Mouse (Mus musculus): ENCODE data around the gene Prm1.
"Not testable (repeated sequence)": the region's sequence is repeated elsewhere in the genome, so short reads cannot be mapped to it uniquely, and the experiment has no call there.

Prm1 gene

DNA sequence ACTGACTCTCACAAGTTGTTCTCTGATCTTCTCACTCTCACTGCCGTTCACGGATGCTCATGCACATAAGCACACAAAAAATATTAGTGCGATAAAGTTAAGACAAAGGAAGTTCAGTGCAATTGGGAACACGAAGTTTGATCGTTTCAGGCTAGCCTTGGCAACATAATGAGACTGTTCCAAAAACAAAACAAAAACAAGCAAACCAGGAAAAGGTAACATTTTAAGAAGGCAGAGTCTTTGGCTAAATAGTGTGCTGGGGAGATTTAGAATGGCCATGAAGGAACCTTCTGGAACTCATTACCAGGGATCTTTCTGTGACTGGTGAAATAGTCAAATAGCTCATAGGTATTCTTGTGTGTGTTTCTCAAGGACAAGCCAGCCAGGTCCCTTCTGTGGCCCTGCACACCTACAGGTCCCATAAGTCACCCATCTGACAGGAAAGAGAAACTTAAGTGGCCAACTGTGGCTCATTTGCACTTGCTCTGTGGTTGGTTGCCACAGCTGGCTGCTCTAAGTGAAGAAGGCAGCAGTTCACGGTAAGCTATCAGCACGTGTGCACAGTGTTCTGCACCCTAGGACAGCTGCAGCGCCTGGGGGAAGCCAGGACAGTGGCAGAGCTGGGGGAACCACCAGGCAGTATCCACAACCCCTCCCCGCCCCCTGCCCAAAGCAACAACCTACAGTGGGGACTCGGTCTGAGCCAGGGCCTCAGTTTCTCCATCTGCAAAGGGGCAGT lies at the start of gene Prm1:
TSS of gene Prm1 (minus strand) at position 51 of the 739 bp plus-strand sequence.
- DNase-seq (ENCODE audit: low read depth, low spot score) = no peak

DNA sequence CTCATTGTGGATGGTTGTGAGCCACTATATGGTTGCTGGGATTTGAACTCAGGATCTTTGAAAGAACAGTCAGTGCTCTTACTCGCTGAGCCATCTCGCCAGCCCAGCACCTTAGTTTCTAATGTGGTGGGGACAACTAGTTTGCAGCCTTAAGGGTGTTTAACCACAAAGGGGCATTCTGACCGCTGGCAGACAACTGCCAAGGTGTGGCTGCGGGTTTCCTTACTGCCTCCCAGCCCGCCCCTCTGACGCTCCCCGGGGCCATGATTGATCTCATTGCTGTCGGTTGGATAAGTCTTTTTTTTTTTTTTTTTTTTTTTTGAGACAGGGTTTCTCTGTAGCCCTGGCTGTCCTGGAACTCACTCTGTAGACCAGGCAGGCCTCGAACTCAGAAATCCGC lies 46.6 kb upstream of the Prm1 start:
- not testable (repeated sequence) for DNase-seq (ENCODE audit: low read depth, low spot score)

DNA sequence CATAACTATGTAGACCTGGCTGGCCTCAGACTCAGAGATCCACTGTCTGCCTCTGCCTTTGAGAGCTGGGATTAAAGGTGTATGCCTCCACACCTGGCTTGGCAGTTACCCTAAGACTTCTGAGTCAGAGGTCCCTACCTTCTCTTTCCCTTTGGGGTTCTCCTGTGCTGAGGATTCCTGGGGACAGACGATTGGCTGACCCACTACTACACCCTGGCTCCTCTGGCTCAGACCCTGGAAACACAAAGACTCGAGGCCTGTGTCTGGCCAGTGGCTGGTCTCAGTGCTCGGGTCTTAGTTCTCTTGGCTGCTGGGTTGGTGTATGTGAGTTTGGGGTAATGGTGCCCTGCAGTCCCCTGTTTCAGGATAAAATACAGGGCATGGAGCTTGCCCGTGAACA lies 45.3 kb upstream of the Prm1 start:
- DNase-seq (ENCODE audit: low read depth, low spot score) = no peak

DNA sequence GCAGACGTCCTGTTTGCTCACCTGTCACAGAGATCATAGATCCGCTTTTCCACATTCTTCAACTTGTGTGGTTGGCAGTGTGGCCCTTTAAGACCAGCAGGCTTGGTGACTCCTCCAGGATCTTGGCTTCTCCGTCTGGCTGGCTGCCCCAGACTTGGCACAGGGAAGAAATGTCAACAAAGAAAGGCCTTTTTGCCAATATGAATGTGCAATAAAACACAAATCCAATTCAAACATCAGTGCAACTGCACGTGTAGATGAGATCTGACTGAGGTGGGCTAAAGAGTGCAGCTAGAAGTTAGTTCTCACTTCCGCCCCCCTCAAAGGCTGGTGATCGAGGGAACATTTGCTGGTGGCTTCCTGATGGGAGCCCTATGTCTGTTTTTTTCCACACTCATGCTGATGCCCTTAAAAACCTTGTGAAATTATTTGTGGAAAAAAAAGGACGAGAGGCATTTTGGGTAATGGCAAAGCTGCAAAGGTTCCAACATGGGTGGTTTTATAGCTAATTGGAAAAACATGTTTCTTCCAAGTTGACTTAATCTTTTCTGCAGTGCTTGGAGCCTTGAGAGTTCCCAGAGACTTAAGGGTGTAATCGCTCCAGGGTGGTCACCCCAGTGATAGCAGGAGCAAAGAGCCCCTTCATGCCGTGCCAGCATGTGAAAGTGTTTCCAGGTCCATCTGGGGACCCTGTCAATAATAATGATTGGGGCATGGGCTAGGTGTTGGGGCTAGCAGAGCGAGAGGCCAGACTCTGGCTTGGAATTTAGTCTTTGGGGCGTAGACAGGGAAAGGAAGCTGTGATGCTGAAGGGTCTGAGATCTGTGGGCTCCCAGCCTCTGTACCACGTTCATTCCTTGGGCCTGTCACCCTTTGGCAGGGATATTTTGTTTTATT lies 44.6 kb upstream of the Prm1 start:
- no peak for DNase-seq (ENCODE audit: low read depth, low spot score)

DNA sequence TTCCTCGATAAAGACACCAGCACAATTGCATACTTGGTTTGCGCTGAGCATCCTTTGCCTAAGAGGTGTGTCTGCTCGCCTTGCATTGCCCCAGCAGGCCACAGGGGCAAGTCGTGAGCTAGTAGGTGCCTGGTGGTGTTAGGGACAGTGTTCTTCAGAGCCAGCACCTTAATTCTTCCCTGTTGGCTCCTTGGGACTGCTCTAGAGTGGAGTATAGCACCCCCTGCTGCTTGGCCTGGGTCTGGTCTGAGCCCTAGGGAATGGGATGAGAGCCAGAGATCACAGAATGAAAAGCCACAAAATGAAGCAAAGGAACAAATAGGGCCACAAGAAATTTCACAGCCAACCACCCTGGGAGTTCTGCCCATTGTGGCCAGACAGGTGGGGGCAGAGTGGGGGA lies 40.9 kb upstream of the Prm1 start:
- no peak for DNase-seq (ENCODE audit: low read depth, low spot score)

DNA sequence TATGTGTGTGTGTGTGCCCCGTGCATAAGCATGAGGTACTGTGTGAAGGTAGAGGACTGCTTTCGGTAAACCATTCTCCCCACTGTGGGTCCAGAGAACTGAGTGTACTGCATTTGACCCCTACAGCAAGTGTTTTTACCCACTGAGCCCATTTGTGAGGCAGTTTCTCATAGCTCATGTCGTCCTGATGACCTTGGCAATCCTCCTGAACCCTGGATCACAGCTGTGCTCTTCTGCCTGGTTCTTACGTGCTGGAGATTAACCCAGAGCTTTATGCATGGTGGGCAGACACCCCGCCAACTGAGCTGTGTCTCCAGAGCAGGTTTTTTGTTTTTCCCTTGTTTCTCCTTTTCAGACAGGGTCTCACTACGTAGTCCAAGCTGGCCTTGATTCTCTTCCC lies 40.3 kb upstream of the Prm1 start:
- no peak for DNase-seq (ENCODE audit: low read depth, low spot score)

DNA sequence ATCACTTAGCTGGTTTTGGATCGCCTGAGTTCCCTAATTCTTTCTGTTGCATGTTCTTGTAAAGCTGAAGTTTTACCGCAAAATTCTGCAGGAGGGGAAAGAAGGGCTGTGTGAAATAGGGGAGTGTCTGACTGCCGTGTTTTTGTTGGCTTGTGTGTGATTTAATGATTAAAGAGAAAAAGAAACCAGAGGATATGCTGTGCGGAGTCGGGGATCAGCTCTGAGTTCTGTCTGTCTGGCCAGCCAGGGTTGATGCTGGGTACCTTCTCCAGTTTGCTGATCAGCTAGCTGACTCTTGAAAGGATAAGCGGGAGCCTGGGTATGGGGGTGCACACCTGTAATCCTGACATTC lies 38.7 kb upstream of the Prm1 start:
- DNase-seq (ENCODE audit: low read depth, low spot score) = no peak

DNA sequence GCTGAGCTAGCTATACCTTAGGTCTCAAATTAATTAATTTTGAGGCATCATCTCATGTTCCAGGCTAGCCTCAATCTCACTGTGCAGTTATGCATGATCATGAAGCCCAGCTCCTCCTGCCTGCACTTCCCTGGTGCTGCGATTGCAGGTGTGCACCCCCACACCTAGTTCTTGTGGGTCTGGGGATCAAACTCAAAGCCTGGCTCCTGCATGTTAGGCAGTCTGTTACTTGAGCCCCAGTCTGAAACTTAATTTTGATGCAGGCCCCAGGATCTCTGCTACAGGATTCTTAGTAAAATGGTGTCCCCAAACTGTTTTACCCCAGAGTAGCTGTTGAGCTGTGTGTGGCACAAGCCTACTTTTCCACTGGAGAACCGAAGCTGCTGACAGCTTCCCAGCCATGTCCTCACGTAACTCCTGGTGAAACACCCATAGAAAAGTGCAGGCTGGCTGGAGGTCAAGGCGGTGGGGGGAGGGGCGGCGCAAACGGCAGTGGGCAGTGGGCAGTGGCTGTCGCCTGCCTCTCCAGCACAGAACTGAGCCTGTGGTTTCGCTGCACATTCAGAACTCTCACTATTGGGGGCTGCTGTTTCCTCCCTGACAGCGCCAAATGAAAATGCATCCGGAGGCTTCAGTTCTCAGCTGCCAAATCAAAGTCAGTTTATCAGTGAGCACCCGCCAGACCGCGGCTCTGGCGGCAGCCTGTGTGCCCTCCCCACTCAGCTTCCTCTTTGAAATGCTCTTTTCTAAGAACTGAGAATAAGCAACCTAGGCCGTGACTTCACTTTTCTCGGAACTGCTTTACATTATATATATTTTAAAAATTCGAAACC lies 38.1 kb upstream of the Prm1 start:
- no peak for DNase-seq (ENCODE audit: low read depth, low spot score)

DNA sequence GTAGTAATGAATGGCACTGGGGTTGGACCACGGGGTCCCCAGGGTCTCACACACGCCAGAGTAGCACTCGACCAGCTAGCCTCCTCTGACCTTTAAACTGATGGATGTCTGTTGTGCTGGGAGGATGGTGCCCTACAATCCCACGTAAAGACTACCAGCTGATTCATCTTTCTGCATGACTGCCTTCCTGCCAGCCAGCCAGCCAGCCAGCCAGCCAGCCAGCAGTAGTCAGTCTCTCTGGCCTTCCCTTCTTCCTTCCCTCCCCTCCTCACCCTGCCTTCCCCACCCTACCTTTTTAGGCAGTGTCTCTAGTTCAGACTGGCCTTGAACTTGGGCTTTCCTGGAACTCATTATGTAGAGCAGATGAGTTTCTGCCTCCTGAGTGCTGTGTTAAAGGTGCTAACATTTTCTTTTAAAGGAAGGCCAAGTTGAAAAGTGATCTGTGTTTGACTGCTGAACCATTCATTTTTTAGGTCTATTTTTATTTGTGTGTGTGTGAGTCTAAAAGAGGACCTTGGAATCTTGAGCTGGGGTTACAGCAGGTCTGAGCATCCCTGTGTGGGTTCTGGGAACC lies 36.7 kb upstream of the Prm1 start:
- no peak for DNase-seq (ENCODE audit: low read depth, low spot score)

DNA sequence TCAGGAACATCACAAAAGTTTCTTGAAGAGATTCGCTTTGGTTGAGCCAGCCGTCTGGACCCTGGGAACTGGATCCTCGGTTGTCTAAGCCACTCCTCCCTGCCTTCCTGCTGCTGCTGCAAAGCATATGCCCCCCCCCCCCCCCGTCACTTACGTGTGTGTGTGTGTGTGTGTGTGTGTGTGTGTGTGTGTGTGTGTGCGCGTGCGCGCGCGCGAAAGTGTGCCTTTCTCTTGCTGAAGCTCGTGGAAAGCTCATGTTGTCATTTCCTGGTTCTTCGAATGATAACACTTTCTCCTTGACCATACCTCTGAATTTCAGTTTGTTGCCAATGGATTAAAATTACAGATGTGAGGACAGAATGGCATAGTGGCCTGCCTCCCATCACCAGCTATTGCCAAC lies 34.4 kb upstream of the Prm1 start:
- no peak for DNase-seq (ENCODE audit: low read depth, low spot score)

DNA sequence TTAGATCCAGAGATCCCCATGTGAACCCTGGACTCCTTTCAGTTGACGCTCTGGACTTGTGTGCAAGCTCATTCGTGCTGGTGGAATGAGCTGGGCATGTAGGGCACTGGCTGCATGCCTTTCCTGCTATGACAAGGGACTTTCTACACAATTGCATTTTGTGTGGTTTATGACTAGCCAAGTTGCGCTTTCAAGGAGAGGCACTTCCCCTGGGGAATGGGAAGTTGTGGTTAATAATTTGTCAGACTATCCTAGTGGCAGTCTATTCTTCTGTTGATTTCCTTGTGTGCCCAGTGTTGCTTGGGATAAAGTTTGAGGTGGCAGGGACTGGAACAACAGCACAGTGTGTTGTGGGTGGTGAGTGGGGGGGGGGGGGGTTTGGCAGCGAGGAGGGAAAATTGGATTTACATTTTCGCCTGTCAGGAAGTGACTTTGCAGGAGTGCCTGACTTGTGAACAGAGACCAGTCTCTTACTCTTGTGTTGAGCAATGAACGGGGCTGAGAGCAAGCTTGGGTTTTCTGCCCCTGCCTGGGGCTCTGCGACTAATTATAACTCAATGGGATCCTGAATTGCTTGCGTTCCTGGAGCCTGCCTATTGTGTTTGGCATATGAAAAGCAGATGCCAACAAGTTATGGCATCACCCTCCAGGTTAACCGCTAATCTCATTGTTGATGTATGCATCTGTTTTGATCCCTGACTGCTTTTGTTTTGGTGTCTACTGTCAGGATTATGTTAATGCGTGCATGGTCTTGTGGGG lies 33.0 kb upstream of the Prm1 start:
- DNase-seq (ENCODE audit: low read depth, low spot score) = no peak

DNA sequence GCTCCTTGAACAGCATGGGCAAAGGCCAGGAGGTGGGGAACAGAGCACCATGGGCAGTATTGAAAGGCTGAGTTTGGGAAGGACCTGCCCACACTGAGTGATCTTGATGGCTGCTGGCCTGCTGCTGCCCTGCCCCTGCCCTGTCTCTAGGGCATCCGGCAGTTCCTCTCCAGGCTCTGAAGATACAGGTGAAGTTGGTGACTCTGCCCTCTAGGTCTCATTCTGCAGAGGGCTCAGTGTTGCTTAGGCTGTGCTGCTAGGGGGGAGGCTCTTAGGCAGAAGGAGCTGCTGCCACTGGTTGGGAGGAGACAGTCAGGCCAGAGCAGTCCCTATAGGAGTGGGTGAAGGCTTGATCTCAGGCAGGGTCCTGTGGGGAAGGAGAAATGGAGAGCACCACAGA lies 32.3 kb upstream of the Prm1 start:
- no peak for DNase-seq (ENCODE audit: low read depth, low spot score)

DNA sequence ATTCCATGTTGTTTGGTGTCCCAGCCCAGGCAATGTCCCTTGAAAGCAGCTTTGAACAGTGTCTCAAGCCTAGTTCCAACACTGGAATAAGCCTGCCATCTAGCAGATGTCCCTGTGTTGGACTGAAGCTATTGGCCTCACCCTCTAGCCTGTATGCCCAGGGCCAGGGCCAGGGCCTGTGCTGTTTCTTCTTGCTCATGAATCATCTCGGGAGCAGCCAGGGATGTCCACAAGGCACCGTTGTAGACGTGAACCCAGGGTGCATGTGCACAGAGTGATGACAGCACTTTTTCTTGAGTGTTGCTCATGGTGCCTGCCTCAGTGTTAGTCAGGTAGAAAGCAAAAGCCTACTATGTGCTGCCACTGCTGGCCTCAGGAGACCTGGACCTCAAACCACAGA lies 31.6 kb upstream of the Prm1 start:
- DNase-seq (ENCODE audit: low read depth, low spot score) = no peak

DNA sequence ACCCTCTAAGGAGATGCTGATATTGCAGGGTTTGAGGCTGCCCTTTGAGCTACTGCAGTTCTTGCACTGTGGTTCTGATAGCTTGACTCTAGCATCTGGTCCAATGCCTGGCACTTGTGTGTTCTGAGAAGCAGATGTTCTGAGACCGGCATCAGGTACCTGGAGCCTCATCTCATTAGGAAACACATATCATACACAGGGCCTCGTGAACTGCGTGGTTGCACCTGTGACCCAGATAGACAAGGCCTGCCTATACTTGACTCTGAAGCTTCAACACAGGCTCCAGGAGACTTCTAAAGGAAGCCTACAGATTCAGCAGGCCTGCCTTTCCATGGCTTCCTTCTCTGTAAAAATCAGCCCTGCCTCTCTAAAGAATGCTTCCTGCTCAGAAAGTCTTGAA lies 30.7 kb upstream of the Prm1 start:
- DNase-seq (ENCODE audit: low read depth, low spot score) = no peak

DNA sequence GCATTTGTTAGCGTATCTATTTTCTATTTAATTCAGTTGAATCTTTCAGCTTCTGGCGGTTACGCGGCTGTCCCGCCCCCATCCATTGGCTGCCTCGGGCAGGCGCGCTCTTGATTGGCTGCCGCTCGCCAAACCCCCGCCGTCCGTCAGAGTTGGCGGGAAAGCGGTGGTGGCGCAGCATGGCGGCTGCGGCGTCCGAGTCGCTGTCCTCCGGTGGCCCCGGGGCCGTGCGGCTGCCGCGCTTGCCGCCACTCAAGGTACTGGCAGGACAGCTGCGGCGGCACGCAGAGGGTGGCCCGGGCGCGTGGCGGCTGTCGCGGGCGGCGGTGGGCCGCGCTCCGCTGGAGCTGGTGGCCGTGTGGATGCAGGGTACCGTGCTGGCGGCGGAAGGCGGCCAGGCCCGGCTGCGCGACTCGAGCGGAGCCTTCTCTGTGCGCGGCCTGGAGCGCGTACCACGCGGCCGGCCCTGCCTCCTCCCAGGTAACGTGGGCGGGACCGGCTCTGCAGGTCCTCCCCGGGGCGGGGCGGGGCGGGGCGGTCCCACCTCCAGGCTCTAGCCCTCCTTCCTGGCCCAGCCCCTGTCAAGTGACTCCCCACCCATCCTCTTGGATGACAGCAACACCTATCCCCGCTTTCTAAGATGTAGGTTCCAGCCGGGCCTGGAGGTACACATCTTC lies 29.4 kb upstream of the Prm1 start, which contains the start of gene Rmi2:
TSS of gene Rmi2 (plus strand) at position 149 of the 677 bp plus-strand sequence.
- peak; percentile 69 for DNase-seq (ENCODE audit: low read depth, low spot score)

DNA sequence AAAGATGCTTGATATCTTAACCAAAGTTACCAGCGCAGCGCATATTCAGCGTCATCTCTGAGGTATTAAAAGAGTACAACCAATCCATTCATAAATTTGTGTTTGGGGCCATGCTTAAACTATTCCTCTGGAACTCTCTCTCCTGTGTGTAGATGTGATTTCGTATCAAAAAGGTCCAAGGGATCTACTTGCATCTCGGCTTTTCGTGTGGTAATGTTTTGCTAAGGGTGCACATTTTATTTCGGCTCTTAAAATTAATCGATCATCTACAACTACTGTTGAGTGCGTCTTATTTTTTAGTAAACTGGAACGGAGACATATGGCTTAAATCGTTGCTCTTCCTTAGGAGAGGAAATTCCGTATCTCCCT lies 28.9 kb upstream of the Prm1 start:
- no peak for DNase-seq (ENCODE audit: low read depth, low spot score)

DNA sequence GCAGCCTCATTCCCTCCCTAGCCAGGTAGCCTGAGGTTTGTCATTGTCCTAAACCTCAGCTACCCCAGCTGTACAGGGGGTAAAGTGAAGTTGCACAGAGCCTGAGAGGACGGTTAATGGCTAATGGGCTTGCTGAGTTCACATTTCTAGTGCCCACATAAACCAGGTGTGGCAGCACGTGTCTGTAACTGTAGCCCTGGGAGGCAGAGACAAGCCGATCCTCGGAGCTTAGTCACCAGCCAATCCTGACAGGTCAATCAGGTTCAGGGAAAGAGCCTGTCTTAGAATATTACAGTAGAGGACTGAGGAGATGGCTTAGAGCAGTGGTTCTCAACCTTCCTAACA lies 22.8 kb upstream of the Prm1 start:
- DNase-seq (ENCODE audit: low read depth, low spot score) = no peak

DNA sequence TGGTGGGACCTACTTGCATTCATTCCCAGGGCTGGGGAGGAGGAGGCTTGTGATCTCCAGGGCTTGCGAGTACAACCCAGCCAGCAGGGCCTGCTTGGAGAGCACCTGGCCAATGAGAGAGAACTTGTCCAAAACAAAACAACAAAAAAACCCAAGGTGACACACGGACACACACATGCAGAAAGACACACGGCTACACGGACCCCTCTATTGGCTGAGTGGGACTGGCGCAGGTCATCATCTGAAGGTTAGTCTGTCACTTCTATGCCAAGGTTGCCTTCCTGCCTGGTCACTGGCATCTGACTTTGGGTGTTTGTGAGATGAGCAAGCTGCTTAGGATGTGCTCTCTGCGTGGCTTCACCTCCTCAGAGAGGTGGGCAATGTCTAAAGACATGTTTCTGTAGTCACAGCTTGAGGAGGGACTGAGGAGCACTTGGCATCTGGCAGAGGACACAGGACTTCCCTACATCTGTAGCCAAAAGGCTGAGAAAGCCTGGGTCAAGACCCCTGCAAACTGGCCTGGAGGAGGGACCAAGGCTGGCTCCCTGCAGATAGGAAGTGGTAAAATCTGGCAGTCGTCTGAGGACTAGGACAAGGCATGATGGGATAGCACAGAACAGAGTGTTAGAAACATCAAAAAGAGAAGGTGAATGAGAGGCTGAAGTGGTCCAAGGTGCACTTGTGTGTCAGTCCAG lies 22.3 kb upstream of the Prm1 start:
- DNase-seq (ENCODE audit: low read depth, low spot score) = no peak

DNA sequence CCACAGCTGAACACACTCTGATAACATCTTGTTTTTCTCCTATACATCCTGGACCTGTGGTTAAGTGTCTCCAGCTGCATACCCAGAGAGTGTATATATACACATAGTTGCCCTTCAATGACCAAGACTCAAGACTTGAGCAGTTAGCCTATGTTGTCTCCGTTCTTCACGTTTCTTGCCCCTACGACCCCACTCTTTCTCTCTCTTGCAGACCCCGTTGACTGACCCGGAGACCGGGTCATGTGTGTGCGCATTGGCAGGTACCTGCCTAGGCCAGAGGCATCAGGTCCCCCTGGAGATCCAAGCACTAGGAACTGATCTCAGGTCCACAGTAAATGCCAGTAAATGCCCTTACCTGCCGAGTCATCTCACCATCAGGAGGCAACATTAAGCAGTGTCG lies 21.6 kb upstream of the Prm1 start:
- no peak for DNase-seq (ENCODE audit: low read depth, low spot score)

DNA sequence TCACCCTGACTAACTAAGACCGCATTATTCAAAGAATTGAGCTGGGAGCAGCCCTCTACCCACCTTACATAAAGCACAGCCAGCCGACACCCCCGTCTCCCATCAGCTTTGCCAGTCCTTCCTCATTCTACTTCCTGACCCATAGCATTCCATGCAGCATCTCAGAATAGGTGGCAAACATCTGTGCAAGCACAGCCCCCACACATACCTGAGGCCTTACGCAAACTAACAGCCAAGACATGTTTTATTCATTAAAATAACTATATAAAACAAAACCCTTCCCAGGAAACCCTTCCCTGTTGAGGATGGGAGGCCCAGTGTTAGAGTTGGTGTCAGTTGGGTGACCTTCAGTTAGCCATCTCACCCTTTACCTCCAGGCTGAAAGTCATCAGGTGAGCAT lies 20.2 kb upstream of the Prm1 start:
- no peak for DNase-seq (ENCODE audit: low read depth, low spot score)
